Mouse (Mus musculus): Measurements from ENCODE around the gene Lsamp. TPM values are rescaled to one million over a fixed set of nuclear protein-coding genes. Genes with fewer than 3 reads are reported as not detected.

Gene Lsamp
- polyA plus RNA-seq, 1 experiment from 2014 or later = 1.3 TPM

DNA sequence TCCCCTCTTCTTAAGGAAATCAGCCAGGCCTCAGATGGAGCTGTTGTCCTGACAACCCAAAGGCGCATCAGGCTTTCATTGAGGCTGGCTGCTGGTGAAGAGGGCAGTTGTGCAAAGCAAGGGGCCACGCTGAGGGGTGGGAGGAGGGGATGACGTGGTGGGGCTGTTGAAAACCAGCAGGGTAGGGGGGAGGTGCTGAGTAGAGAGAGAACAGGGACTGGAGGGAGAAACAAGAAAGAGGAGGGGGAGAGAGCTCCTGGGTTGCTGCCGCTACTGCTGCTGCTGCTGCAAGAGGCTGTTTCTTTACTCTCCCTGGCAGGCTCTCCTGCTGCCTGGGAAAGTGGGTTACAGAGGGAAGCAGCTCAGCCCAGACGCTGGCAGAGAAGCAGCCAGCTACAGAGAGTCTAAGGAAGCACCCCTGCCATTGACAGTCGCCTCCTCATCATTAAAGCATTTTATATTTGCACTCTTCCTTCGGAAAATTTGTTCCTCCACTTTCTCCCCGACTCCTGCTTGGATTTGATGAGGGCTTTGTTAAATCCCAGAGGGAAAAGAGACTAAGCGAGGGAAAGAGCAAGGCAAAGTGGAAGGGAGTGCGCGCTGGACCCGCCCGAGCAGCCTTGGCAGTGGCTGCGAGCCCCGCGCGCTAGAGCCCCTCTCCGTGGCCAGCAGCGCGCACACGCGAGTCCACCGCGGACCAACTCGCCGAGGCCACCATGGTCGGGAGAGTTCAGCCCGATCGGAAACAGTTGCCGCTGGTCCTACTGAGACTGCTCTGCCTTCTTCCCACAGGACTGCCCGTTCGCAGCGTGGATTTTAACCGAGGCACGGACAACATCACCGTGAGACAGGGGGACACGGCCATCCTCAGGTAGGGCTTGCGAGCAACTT, 1548.7 kb downstream of the Lsamp start:
- H3K36me3 ChIP-seq (ENCODE audit: control insufficient read depth, insufficient read depth, low read length) = no peaks in the 10 kb centered on the region
- no peak overlapping the region for H3K27ac ChIP-seq (ENCODE audit: low read depth, low read length)
- DNase-seq (ENCODE audit: low spot score) (peak; percentile 35), ATAC-seq (replicated peaks; ENCODE audit: low FRiP score) (no peak)
- H3K4me2 ChIP-seq = peak overlapping the region; percentile 67
- no peaks in the 10 kb centered on the region for H3K9me3 ChIP-seq (ENCODE audit: control insufficient read depth, low read length)
- peak overlapping the region; percentile 44 for H3K4me3 ChIP-seq (ENCODE audit: low read depth, low read length)
- H3K27me3 ChIP-seq (replicated peaks; ENCODE audit: control insufficient read depth, insufficient read depth, low read length) = peaks cover 8% of the 10 kb centered on the region
- 2% methylated on average over 38 of the region's 38 CpGs for WGBS
- H3K9ac ChIP-seq (ENCODE audit: low read depth, low read length) = no peak overlapping the region
- no peaks in the 10 kb centered on the region for H3K4me1 ChIP-seq (replicated peaks; ENCODE audit: control insufficient read depth, insufficient read depth, low read length)

DNA sequence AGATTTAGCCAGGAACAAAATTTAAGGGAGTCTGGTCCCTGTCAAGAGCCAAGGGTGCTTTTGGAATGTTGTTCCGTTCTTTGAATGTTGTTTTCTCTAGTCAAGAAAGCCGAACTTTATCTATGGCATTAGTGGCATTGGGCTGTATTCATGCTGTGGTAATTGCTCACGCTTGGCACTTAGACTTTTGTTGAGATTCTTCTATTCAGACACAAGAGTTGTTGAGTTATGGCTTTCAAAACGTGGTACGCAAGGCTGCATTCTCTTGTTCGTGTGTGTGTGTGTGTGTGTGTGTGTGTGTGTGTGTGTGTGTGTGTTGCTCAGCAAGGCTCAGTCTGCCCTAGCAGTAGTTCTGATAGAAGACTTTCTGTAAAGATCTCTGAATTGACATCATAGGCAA, 1549.5 kb downstream of the Lsamp start:
- DNase-seq (ENCODE audit: low spot score) = no peak

DNA sequence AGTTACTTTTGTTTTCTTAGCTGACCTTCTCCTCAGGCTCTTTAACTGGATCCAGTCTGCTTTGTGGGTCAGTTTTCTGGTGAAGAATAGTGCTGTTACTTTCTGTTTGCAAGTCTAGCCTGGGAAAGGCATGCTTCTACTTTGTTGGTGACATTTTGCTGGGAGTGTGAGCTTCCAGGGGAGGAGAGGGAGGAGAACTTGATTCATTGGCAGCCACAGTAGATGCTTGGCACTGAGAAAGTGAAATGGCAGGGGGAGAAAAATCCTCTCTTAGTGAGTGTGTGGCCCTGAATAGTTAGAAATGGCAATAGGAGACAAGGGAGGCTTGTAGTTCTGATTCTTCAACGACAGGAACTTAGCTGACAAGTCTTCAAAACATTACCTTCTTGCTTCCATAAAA, 1551.6 kb downstream of the Lsamp start:
- Histone ChIP-seq H3K4me2 (no peak overlapping the region), H3K27ac (ENCODE audit: low read depth, low read length) (no peak overlapping the region), H3K4me3 (ENCODE audit: low read depth, low read length) (no peak overlapping the region), H3K9me3 (ENCODE audit: control insufficient read depth, low read length) (no peaks in the 10 kb centered on the region), H3K27me3 (replicated peaks; ENCODE audit: control insufficient read depth, insufficient read depth, low read length) (peaks cover 8% of the 10 kb centered on the region), H3K9ac (ENCODE audit: low read depth, low read length) (no peak overlapping the region), H3K4me1 (replicated peaks; ENCODE audit: control insufficient read depth, insufficient read depth, low read length) (no peaks in the 10 kb centered on the region), H3K36me3 (ENCODE audit: control insufficient read depth, insufficient read depth, low read length) (no peaks in the 10 kb centered on the region)
- WGBS = 67% methylated on average over 1 of the region's 1 CpGs
- DNase-seq (ENCODE audit: low spot score) (no peak), ATAC-seq (replicated peaks; ENCODE audit: low FRiP score) (no peak)

More for the DNA sequence above, 1549.5 kb downstream of the Lsamp start:
- H3K27me3 ChIP-seq (replicated peaks; ENCODE audit: control insufficient read depth, insufficient read depth, low read length) = peaks cover 8% of the 10 kb centered on the region
- 36% methylated on average over 6 of the region's 6 CpGs for WGBS
- no peak for ATAC-seq (replicated peaks; ENCODE audit: low FRiP score)
- H3K9me3 ChIP-seq (ENCODE audit: control insufficient read depth, low read length) = no peaks in the 10 kb centered on the region
- H3K4me2 ChIP-seq = peak overlapping the region; percentile 67
- no peak overlapping the region for H3K27ac ChIP-seq (ENCODE audit: low read depth, low read length)
- H3K9ac ChIP-seq (ENCODE audit: low read depth, low read length) = no peak overlapping the region
- no peaks in the 10 kb centered on the region for H3K4me1 ChIP-seq (replicated peaks; ENCODE audit: control insufficient read depth, insufficient read depth, low read length)
- no peaks in the 10 kb centered on the region for H3K36me3 ChIP-seq (ENCODE audit: control insufficient read depth, insufficient read depth, low read length)
- H3K4me3 ChIP-seq (ENCODE audit: low read depth, low read length) = peak overlapping the region; percentile 44; the same call in 1 of the 2 replicates

DNA sequence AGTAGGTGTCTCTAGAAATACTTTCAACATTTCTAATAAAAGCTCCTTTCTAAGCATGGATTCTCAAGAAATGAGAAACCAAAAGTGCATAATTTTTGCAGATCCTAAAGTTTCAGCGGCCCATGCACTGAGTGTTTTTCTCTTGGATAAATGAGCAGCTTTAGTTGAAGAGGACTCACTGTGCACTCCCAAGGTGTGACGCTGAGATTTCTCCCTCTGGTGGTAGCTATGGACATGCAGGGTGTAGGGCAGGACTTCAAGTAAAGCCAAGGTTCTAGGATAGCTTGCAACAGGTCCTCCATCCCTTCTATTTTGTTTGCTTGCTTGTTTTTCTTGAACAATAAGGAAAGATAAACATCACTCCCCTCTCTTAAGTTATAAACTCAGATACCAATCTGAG, 1558.5 kb downstream of the Lsamp start:
- Histone ChIP-seq H3K4me3 (ENCODE audit: low read depth, low read length) (no peak overlapping the region), H3K27me3 (replicated peaks; ENCODE audit: control insufficient read depth, insufficient read depth, low read length) (no peaks in the 10 kb centered on the region), H3K4me1 (replicated peaks; ENCODE audit: control insufficient read depth, insufficient read depth, low read length) (no peaks in the 10 kb centered on the region), H3K9ac (ENCODE audit: low read depth, low read length) (no peak overlapping the region), H3K36me3 (ENCODE audit: control insufficient read depth, insufficient read depth, low read length) (no peaks in the 10 kb centered on the region), H3K9me3 (ENCODE audit: control insufficient read depth, low read length) (no peaks in the 10 kb centered on the region), H3K27ac (ENCODE audit: low read depth, low read length) (no peak overlapping the region), H3K4me2 (no peak overlapping the region)
- 45% methylated on average over 2 of the region's 2 CpGs for WGBS
- DNase-seq (ENCODE audit: low spot score) (no peak), ATAC-seq (replicated peaks; ENCODE audit: low FRiP score) (no peak)

DNA sequence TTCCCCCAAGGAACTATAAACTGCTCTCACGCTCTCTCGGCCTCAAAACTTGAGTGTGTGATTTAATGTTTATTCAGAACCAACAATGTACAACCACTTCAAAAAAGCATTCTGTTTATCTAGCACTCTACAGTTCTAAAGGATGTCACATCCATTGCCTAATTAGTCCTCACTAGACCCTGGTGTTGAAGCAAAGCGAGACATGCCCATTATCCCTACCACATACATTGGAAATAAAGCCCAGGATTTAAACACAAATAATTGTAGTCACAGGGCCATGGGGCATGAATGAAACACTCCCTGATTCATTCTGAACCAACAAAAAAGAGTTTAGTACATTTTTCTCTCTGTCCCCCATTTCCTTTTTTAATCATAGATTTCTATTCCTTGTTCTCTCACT, 1567.0 kb downstream of the Lsamp start:
- Histone ChIP-seq H3K27ac (ENCODE audit: low read depth, low read length) (no peak overlapping the region), H3K36me3 (ENCODE audit: control insufficient read depth, insufficient read depth, low read length) (no peaks in the 10 kb centered on the region), H3K9ac (ENCODE audit: low read depth, low read length) (no peak overlapping the region), H3K4me2 (no peak overlapping the region), H3K4me3 (ENCODE audit: low read depth, low read length) (no peak overlapping the region), H3K27me3 (replicated peaks; ENCODE audit: control insufficient read depth, insufficient read depth, low read length) (no peaks in the 10 kb centered on the region), H3K4me1 (replicated peaks; ENCODE audit: control insufficient read depth, insufficient read depth, low read length) (no peaks in the 10 kb centered on the region), H3K9me3 (ENCODE audit: control insufficient read depth, low read length) (no peaks in the 10 kb centered on the region)
- no peak for DNase-seq (ENCODE audit: low spot score)
- no peak for ATAC-seq (replicated peaks; ENCODE audit: low FRiP score)
- WGBS = 80% methylated on average over 3 of the region's 3 CpGs

DNA sequence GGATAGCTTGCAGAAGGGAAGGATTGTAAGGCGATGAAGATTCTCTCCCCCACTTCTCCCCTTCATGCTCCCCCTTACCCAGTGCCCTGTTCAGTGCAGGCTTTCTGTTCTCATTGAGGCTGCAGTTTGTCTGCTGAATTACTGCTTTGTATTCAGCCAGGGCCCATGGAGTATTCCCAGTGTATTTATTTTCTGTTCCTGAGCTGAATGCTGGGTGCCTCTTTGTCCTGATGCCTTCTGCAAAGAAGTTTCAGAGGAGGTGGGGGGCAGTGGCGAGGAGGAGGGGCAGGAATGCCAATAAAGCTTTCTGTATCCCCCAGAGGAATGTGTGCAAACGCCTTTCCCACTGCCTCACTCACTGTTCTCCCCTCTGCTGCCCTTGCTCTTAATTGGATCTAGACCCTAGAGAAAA, 1567.7 kb downstream of the Lsamp start:
- H3K4me2 ChIP-seq = no peak overlapping the region
- WGBS = 23% methylated on average over 3 of the region's 3 CpGs
- no peak for DNase-seq (ENCODE audit: low spot score)
- H3K9me3 ChIP-seq (ENCODE audit: control insufficient read depth, low read length) = no peaks in the 10 kb centered on the region
- no peak overlapping the region for H3K9ac ChIP-seq (ENCODE audit: low read depth, low read length)
- H3K4me3 ChIP-seq (ENCODE audit: low read depth, low read length) = no peak overlapping the region
- H3K27me3 ChIP-seq (replicated peaks; ENCODE audit: control insufficient read depth, insufficient read depth, low read length) = no peaks in the 10 kb centered on the region
- H3K36me3 ChIP-seq (ENCODE audit: control insufficient read depth, insufficient read depth, low read length) = no peaks in the 10 kb centered on the region
- no peak overlapping the region for H3K27ac ChIP-seq (ENCODE audit: low read depth, low read length)
- H3K4me1 ChIP-seq (replicated peaks; ENCODE audit: control insufficient read depth, insufficient read depth, low read length) = no peaks in the 10 kb centered on the region
- ATAC-seq (replicated peaks; ENCODE audit: low FRiP score) = no peak

DNA sequence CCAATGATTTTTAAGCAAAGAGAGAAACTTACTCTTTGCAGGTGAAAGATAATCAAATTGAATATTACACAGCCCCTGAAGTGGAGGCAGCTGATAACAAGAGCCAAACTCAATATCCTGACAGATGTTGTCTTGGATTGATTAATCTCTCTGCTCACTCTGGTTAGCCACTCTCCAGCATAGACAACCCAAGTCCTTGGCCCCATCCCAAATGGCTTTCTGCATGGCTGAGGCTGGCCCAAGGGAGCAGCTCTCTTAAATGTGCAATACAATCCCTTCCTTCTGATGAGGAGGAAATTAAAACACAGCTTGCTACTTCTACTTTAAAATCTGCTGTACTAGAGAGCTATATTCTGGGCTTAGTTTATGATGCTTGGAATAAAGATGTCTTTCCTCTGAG, 1572.9 kb downstream of the Lsamp start:
- DNase-seq (ENCODE audit: low spot score) (no peak), ATAC-seq (replicated peaks; ENCODE audit: low FRiP score) (no peak)
- no peak overlapping the region for H3K4me2 ChIP-seq
- no peak overlapping the region for H3K4me3 ChIP-seq (ENCODE audit: low read depth, low read length)
- no peaks in the 10 kb centered on the region for H3K27me3 ChIP-seq (replicated peaks; ENCODE audit: control insufficient read depth, insufficient read depth, low read length)
- no peaks in the 10 kb centered on the region for H3K9me3 ChIP-seq (ENCODE audit: control insufficient read depth, low read length)
- no peak overlapping the region for H3K27ac ChIP-seq (ENCODE audit: low read depth, low read length)
- H3K9ac ChIP-seq (ENCODE audit: low read depth, low read length) = no peak overlapping the region
- no peaks in the 10 kb centered on the region for H3K36me3 ChIP-seq (ENCODE audit: control insufficient read depth, insufficient read depth, low read length)
- no peaks in the 10 kb centered on the region for H3K4me1 ChIP-seq (replicated peaks; ENCODE audit: control insufficient read depth, insufficient read depth, low read length)

DNA sequence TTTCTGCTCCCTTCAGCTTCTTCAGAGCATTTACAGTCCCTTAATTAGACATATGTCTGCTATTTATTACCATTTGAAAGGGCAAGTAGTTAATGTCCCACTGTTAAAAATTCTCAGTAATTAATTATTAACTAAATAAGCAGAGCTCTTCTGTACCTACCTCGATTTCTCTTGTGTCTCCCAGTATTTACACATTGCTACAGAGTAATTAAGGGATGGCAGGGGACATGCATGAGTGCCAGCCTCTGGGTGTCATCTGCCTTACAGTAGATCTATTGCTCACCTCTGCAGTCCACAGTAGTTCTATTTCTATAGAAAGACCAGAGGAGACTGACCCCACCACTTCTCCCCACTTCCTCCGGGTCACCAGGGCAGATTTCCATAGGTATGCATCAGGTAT, 1581.1 kb downstream of the Lsamp start:
- WGBS = 56% methylated on average over 2 of the region's 2 CpGs
- H3K4me3 ChIP-seq (ENCODE audit: low read depth, low read length) = no peak overlapping the region
- no peaks in the 10 kb centered on the region for H3K36me3 ChIP-seq (ENCODE audit: control insufficient read depth, insufficient read depth, low read length)
- ATAC-seq (replicated peaks; ENCODE audit: low FRiP score) = no peak
- no peak overlapping the region for H3K9ac ChIP-seq (ENCODE audit: low read depth, low read length)
- no peaks in the 10 kb centered on the region for H3K4me1 ChIP-seq (replicated peaks; ENCODE audit: control insufficient read depth, insufficient read depth, low read length)
- no peak overlapping the region for H3K4me2 ChIP-seq
- H3K9me3 ChIP-seq (ENCODE audit: control insufficient read depth, low read length) = no peaks in the 10 kb centered on the region
- H3K27ac ChIP-seq (ENCODE audit: low read depth, low read length) = no peak overlapping the region
- no peaks in the 10 kb centered on the region for H3K27me3 ChIP-seq (replicated peaks; ENCODE audit: control insufficient read depth, insufficient read depth, low read length)
- no peak for DNase-seq (ENCODE audit: low spot score)

DNA sequence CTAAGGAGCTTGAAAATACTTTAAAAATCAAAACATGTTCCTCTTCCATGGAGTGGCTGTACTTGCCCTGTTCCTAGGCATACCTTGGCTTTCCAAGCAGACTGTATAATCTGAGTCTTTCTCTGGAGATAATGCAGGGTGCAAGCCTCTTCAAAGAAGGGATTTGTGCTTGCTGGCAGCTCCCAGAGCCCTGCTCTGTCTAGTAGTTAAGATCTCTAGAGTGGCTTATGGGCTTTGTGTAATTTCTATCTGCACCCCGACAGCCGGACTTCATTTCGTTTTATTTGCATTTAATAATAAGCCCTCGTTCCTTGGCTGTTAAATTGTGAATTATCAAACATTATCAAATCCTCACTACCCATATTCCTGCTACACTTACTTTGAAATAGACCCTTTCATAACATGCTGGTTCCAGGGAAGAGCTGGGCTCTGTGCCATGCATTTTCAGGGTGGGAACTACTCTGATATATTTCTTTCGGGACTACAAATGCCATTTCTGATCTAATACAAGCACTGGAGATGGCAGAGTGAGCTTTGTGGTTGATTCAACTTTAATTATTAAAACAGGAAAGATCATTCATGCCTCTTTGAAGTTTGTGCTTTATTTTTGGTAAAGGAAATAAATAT, 1604.6 kb downstream of the Lsamp start:
- no peak for ATAC-seq (replicated peaks; ENCODE audit: low FRiP score)

More for the DNA sequence above, 1604.6 kb downstream of the Lsamp start:
- Histone ChIP-seq H3K4me2 (no peak overlapping the region), H3K27me3 (replicated peaks; ENCODE audit: control insufficient read depth, insufficient read depth, low read length) (no peaks in the 10 kb centered on the region), H3K9ac (ENCODE audit: low read depth, low read length) (no peak overlapping the region), H3K9me3 (ENCODE audit: control insufficient read depth, low read length) (no peaks in the 10 kb centered on the region), H3K4me1 (replicated peaks; ENCODE audit: control insufficient read depth, insufficient read depth, low read length) (no peaks in the 10 kb centered on the region), H3K27ac (ENCODE audit: low read depth, low read length) (no peak overlapping the region), H3K4me3 (ENCODE audit: low read depth, low read length) (no peak overlapping the region), H3K36me3 (ENCODE audit: control insufficient read depth, insufficient read depth, low read length) (no peaks in the 10 kb centered on the region)
- DNase-seq (ENCODE audit: low spot score) = no peak
- WGBS = 81% methylated on average over 5 of the region's 5 CpGs
